Mouse (Mus musculus): ENCODE data around the gene Cldn22.
A peak's percentile ranks its signal among the peaks of the same experiment; 100 is the strongest.
"Not testable (repeated sequence)": the region's sequence is repeated elsewhere in the genome, so short reads cannot be mapped to it uniquely, and the experiment has no call there.

Cldn22 gene

GRCm38 (mm10) chr8:47824182-47824581 lies at the start of gene Cldn22:
Gene Cldn22, plus strand, starts transcription at chr8:47824482.
- no peak for DNase-seq (ENCODE audit: low read depth, low spot score)

DNA sequence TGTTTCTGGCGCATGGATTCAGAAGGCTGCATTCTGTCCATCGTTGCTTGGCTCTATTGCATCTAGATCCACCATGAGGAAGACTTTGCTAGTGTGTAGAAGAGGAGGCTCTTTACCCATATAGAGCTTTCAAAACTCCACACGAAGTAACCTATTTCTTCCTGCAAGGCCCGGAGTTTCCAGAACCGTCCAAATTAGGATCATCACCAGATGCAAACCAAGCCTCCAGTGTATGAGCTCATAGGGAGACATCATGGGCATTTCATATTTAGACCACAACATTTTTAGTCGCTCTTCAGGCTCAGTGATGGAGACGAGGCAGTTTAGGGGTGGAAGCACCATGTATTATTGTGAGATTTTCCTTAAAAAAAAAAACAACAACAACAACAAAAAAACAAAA lies 46.9 kb upstream of the Cldn22 start:
- no peak for DNase-seq (ENCODE audit: low read depth, low spot score)

- DNase-seq (ENCODE audit: low read depth, low spot score): no peak
These were observed 44.7 kb upstream of the Cldn22 start for GRCm38 (mm10) chr8:47779589-47779988.

GRCm38 (mm10) chr8:47781881-47782280 lies 42.4 kb upstream of the Cldn22 start:
- DNase-seq (ENCODE audit: low read depth, low spot score): no peak

- no peak for DNase-seq (ENCODE audit: low read depth, low spot score)
These were observed 40.7 kb upstream of the Cldn22 start for GRCm38 (mm10) chr8:47783544-47783943.

DNA sequence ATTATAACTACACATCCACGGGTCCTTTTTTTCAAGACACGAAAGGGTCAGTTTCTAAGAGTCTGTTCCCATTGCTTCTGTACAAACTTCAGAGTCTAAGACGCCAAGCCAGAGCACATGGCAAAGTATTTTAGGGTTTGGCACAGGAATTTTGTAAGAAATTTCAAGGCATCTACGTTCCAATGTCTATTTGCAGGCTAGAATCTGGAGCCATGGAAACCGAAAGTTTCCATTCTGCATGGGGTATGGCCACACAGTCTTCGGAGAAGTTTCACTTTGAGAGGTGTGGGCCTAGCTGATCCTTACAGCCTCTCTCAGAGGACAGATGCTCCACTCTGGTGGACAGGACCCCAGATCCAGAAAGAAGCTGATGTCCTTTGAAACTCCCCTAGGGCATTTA lies 40.3 kb upstream of the Cldn22 start:
- DNase-seq (ENCODE audit: low read depth, low spot score): no peak

GRCm38 (mm10) chr8:47784436-47784835 lies 39.8 kb upstream of the Cldn22 start:
- DNase-seq (ENCODE audit: low read depth, low spot score): no peak

DNA sequence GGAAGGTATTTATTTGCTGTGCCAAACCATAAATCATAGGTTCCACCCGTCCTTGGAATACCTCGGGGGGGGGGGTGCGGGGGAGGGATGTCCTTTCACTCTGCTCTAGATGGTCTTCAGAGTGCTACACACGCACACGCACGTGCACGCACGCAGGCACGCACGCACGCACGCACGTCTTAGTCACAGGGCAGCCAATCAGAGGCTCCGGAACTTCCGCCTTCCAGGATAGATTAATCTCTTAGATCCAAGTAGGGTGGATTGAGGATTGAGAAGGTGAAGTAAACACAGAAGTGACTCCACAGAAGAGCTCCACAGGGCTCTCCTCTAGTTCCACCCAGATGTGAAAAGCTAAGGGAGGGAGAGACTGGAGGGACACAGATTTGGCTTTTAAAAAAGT lies 38.0 kb upstream of the Cldn22 start:
- DNase-seq (ENCODE audit: low read depth, low spot score): no peak

DNA sequence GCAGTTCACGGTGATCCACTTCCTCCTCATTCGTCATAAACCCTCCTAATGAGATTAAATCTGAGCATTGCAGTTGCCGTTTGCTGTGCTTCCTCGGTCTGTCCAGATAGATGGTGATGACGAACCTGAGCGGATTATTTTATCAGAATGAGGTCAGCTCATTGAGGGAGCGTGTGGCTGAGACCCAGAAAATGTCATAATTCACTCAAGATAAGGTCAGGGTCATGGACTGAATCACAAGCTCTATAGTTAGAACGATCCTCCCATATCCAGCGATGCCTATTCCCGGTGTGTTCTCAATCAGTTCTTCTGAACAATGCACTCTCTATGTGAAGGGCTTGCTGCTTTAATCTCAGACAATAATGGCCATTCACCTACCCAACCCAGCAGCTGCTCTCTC lies 36.6 kb upstream of the Cldn22 start:
- DNase-seq (ENCODE audit: low read depth, low spot score): peak; percentile 64

DNA sequence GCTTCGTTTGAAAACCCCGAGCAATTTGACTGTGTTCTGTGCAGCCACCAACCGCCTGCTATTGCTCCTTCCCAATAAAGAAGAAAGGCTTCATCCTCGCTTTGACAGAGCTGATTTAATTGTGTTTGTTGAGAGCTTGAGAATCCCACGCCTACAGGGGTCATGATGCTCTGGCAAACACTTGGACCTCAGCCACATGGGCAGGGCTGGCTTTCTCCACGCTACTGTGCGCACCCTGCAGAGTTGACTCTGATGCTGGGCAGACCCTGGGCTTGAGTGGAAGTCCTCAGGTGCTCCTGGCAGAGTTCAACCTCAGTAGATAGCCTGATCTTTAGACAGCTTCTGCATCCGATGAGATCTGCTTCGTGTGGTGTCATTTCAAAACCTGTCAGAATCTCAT lies 32.3 kb upstream of the Cldn22 start:
- DNase-seq (ENCODE audit: low read depth, low spot score): no peak

DNA sequence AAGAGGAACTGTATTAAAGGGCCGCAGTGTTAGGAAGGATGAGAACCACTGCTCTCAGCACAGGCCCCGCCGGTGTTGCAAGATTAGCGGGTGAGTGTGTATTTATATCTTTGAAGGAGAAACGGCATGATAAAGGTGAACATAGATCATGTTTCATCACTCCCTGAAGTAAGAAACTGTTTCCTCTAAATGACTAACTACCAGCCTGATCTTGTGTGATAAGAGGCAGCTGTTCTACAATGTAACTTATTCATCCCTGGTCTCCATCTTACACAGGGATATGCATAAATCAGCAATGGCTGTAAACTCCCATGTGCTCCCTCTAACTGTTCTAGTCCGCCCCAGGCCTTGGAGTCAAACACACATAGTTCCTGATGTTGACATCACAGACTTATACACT lies 24.8 kb upstream of the Cldn22 start:
- DNase-seq (ENCODE audit: low read depth, low spot score): no peak

DNA sequence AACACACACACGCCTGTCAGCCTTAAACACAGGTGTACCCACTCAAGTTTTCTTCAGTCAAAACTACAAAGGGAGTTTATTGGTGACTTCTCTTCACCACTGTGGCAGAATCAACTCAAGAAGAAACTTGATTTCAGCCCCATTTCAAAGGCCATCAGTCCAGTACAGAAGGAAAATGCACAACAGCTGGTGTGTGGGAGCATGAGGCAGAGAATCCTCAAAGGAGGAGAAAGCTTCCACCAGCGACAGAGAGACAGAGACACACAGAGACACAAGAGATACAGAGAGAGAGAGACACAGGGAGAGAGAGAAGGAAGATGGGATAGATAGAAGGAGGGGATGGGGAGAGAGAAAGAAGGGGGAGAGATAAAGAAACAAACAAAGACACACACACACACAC lies 21.9 kb upstream of the Cldn22 start:
- no peak for DNase-seq (ENCODE audit: low read depth, low spot score)

GRCm38 (mm10) chr8:47804262-47804661 lies 20.0 kb upstream of the Cldn22 start:
- DNase-seq (ENCODE audit: low read depth, low spot score): no peak

DNA sequence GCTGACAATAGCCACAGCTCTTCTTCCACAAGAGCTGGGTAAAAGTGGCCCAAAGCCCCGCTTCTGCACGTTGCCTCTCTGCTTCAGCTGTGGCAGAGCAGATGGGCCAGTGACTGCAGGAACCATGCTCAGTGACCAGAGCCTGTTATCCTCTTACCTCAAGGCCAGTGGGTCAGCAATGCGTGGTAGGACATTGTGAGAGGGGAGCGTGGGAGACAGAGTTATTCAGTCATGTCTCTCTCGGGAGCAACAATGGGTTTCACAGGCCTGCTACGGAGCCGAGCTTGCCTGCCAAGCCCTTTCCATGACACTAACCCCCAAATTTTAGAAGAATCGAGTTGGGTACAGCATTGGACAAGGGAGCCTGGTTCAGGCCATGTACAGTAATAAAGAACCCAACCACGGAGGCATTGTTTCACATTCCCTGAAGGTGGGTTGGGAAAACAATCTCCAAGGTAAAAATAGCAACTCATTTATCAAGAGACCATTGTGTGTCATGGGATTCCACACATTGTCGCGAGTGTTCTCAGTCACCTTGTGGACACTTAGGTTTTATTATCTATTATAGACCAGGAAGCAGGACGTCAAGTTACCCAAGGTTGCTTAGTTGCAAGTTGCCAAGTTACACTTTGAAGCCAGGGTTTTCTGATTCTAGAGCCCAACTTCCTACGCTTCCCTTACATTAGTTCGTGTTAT lies 14.2 kb upstream of the Cldn22 start:
- DNase-seq (ENCODE audit: low read depth, low spot score): no peak

GRCm38 (mm10) chr8:47810666-47811015 lies 13.6 kb upstream of the Cldn22 start:
- no peak for DNase-seq (ENCODE audit: low read depth, low spot score)

DNA sequence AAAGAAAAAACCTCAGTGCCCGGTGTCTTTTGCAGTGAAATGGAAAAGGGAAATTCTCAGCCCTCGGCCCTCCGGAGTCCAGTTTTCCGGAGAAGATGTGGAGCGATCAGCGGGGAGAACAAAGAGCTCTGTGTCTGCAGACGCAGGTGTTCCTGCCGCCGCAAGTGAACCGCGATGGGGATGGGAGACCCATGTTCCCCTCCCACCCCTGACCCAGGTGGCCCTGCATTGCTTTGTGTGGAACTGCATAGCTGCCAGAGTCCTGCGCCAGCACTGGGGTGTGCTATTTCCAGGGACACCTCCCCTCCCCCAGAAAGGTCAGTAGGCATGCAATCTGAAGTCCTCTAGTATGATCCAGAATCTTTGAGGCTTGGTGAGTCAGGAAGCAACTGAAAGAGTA lies 13.1 kb upstream of the Cldn22 start:
- peak; percentile 27 for DNase-seq (ENCODE audit: low read depth, low spot score)

DNA sequence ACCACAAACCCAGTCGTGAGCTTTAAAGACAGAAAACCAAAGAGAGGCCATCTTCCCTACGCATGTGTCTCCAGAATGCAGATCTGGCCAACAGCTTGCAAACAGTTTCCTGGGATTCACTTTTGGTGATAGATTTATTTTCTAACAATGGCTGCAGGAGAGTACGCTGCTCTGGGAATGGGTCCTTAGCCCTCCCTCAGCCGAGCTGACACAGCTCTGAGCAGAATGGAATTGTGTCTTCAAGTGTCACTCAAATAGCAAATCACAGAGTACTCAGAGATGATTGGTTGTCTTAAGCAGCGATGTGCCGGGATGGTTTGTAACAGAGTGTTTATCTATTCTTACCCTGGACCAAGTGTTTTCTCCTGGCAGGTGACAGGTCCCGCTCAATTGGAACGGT lies 5.2 kb upstream of the Cldn22 start:
- no peak for DNase-seq (ENCODE audit: low read depth, low spot score)

DNA sequence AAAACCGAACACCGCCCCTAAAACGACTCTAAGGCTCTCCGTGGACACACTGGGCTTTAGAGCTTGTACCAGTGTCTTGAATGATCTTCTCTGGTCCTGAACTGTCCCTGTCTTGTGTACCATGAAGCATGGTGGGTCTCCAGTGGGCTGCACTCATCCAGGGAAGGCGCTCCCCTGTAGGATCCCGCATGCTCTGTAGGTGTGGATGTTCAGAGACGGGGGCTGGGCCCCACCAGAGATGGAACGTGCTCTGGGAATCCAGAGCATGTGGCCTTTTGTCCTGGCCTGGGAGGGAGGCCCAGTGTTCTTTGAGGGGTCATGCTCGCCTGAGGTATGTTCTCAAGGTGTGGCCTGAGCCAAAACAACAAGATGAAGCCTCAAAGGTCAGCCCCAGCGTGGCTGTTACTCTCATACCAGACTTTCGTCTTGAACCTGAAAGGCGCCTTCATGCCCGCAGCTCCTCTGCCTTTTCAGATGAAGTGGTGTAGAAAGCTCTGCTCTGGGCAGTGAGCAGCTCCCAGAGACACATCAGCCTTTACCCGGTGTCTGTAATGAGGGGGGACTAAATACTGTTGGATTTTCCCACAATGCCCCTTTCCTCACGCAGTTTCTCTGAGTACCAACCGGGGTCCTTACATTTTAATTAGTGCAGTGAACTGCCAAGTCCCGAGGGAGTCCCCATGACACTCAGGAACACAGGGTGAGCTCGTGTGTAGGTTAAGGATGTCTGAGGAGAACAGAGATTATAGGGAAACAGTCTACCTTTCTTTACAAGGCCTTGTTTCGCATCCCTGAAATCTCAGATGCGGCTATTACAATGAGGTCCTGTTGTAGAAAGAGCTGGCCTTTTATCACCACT lies 3.1 kb upstream of the Cldn22 start:
- no peak for DNase-seq (ENCODE audit: low read depth, low spot score)

GRCm38 (mm10) chr8:47821843-47822242 lies 2.4 kb upstream of the Cldn22 start, which contains the start of gene Cldn24:
Gene Cldn24, plus strand, starts transcription at chr8:47822143.
- no peak for DNase-seq (ENCODE audit: low read depth, low spot score)

GRCm38 (mm10) chr8:47822541-47822940 lies 1.7 kb upstream of the Cldn22 start:
- DNase-seq (ENCODE audit: low read depth, low spot score): not testable (repeated sequence)

DNA sequence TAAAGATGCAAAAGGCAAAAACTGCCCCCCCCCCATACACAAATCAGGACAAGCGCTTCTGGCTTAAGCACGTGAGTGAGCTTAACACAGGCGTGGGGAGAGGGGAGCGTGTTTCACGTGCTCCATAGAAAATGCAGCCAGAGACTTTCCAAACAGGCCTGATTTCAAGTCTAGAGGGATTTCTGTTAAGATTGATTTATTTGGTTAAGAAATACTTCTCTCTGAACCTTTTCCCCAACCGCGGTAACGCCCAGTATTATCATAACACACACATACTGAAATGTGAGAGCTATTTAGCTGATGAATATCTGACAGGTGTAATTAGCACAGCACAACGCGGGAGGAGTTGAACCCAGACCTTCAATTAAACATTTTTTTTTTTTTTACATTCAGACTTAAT lies 505 bp upstream of the Cldn22 start:
- no peak for DNase-seq (ENCODE audit: low read depth, low spot score)

DNA sequence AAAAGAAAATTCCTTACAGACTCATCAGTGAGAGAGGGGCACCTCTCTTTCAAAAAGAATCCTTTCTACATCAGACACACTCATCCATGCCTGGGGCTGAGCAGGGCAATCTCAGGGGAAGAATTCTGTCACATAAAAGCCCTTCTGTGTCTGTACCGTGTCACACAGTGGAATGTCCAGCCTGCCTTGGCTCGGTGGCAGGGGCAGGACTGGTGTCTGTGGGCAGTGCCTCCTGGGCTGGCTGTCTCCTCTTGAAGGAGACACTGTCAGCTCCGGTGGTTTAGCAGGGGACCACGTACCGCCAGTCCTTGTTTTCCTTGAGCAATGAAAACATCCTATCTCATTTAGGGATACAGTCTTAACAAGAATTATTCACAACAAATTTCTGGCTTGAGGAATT lies 1.3 kb downstream of the Cldn22 start:
- no peak for DNase-seq (ENCODE audit: low read depth, low spot score)

DNA sequence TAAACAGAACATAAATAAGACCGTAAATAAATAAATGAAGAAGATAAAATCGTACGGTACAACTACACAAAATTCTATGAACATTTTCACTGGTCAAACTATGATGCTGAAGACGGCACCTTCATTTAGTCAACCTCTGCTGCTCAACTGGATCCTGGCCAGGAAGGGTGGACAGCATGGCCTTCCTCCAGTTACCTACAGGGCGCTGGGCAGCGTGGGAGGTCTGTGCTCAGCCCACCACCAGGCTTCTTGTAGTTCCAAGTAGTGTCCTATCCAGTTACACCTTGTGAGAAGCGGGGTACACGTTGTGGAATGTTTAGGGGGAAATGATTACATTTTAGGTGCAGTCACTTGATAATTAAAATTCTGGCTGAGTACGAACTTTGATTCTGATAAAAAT lies 2.6 kb downstream of the Cldn22 start:
- DNase-seq (ENCODE audit: low read depth, low spot score): no peak
